Mouse (Mus musculus): ENCODE measurements around the gene Qrfp.

Qrfp gene

GRCm38 (mm10) chr2:31815367-31815766 lies 5.0 kb upstream of the Qrfp start:
- DNase-seq (ENCODE audit: low spot score in 2 of 2) = peak; percentile 69 to 70

DNA sequence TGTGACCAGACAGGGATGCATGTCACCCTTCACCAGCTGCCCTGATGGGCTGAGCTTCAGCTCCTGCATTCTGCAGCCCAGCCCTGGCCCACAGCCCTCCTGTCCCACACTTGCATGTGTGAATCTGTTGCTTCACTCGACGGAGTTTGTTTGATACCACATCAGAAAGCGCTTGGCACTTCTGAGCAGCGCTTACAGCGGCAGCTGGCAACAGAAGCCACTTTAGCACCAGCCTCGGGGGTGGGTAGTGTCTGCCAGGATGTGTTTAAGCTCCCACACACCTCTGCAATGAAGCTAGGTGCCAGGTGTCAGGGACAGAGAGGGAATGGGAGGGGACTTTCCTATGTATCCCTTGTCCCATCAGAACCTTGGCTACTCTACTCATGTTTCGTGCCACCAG lies 4.3 kb upstream of the Qrfp start:
- peak; percentile 58 to 67 for DNase-seq (ENCODE audit: low spot score in 2 of 2)

DNA sequence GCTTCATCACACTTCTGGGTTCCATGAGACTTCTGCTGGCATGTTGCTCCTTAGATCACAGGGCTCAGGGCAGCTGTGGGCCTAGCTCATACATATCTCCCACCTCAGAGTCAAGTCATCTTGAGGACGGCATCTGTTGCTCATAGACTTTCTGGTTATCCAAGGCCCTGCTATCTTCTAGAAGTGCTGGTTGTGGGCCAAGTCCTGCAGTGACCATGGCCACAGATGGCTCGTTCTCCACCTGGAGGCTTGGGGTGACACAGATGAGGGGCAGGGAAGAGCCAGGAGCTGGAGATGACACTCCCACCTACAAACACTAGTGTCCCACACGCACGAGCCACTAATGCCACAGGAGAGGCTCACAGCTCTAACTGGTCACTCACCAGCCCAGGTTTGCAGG lies 3.3 kb upstream of the Qrfp start:
- DNase-seq (ENCODE audit: low spot score in 2 of 2) = no peak

DNA sequence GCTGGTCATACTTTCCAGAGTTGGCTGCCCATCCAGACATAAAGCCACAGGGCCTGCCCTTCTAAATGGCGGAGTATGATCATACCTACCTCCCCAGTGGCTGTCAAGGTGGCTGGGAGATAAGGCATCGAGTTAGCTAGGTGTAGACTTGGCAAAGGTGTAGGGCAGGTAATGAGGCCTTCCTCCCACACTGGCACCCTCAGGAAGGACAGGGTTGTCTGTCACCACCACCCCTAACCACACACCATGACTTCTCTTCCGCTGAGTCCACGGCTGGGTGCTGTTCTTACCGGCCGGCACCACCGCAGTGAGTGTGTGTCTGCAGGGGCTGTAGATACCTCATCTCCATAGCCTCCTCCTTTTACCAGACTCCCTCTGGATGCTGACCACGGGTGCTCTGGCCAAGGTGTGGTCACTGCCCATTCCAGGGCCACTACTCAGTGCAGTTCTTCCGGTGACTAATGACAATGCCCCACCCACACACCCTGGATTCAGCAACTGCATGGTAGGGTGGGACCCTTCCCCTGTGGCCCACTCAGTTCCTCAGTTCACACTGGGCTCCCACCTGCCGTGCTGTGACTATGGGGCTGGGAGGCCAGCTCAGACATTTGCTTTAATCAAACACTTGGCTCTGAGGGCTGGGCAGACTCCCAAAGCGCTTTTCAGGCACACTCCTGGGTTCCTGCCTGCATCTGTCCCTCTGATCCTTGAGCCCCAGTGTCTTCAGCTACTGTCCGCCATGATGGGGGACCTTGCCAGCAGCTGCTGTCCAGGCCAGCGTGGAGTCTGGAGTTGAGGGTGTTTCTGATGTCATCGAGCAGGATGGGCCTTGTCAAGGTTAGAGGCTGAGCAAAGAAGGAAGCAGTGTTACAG lies 942 bp upstream of the Qrfp start:
- no peak for DNase-seq (ENCODE audit: low spot score in 2 of 2)

GRCm38 (mm10) chr2:31809358-31809740 lies 1.0 kb downstream of the Qrfp start:
- no peak for DNase-seq (ENCODE audit: low spot score in 2 of 2)

- DNase-seq (ENCODE audit: low spot score in 2 of 2) = no peak
Measured at GRCm38 (mm10) chr2:31808410-31809357, 1.7 kb downstream of the Qrfp start.

DNA sequence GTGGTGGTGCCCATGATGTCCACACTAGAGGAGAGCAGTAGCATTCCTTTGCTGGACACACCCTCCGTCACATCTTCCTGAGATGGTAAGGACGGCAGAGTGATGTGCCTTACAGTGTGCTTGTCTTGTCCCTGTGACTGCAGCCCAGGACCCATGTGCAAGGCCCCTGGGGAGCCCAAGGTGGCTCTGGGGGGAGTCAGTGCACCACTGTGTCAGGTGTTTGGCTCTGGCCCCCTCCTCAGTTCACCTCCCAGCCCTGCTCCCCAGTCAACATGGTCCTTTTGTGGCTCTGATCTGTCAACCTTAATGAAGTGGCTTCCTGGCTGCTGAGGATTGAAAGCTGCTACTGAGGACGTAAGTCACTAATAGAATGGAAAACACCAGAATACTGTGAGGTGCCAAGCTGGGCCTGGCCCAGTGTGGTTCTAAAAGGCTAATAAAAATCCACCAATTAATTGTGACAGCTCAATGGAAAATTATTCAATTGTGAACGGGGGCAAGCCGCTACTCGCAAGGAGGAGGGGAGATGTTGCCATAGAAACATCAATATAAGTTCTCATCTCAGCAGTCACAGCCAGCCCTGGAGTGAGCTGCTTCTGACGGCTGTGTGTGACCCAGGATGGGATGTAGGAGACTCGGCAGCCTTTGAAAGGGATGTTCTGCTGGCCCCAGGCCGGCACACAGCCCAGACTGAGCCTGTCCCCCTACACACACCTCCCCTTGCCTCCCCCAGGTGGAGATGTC lies 3.6 kb downstream of the Qrfp start:
- DNase-seq (ENCODE audit: low spot score in 2 of 2) = no peak

- no peak for DNase-seq (ENCODE audit: low spot score in 2 of 2)
Measured at GRCm38 (mm10) chr2:31803480-31803879, 6.9 kb downstream of the Qrfp start.

DNA sequence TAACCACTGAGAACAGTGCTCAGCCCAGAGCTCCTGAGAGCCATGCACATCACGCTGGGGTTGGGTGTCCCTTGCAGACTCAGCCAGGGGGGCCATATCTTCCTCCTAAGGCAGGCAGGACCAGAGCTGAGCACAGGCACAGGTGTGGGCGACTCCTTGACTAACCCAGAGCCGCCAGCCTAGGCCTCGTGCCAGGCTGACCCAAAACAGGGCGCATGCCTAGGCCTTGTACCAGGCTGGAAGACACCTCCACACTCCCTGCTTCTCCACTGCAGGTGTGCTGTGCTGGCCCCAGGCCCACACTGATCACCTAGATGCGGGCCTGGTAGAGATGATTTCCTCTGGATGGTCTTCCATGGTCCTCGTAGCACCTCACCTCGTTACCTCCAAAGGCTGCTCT lies 7.6 kb downstream of the Qrfp start:
- no peak for DNase-seq (ENCODE audit: low spot score in 2 of 2)

DNA sequence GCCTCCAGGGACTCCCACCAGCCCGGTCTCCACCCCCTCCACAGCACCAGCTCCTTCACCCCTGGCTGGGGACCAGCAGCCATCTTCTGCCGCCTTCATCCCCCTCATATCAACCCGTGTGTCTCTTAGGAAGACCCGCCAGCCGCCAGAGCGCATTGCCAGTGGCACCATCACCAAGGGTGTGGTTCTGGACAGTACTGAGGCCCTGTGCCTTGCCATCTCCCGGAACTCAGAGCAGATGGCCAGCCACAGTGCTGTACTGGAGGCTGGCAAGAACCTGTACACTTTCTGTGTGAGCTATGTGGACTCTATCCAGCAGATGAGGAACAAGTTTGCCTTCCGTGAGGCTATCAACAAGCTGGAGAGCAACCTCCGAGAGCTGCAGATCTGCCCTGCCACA lies 9.0 kb downstream of the Qrfp start:
- no peak for DNase-seq (ENCODE audit: low spot score in 2 of 2)

- DNase-seq (ENCODE audit: low spot score in 2 of 2) = no peak
Measured at GRCm38 (mm10) chr2:31796943-31797342, 13.4 kb downstream of the Qrfp start.

GRCm38 (mm10) chr2:31792611-31793010 lies 17.8 kb downstream of the Qrfp start:
- no peak for DNase-seq (ENCODE audit: low spot score in 2 of 2)

GRCm38 (mm10) chr2:31791260-31791659 lies 19.1 kb downstream of the Qrfp start:
- DNase-seq (ENCODE audit: low spot score in 2 of 2) = no peak

- DNase-seq (ENCODE audit: low spot score in 2 of 2) = no peak
Measured at GRCm38 (mm10) chr2:31790728-31791251, 19.6 kb downstream of the Qrfp start.

GRCm38 (mm10) chr2:31789215-31789614 lies 21.2 kb downstream of the Qrfp start:
- no peak for DNase-seq (ENCODE audit: low spot score in 2 of 2)

DNA sequence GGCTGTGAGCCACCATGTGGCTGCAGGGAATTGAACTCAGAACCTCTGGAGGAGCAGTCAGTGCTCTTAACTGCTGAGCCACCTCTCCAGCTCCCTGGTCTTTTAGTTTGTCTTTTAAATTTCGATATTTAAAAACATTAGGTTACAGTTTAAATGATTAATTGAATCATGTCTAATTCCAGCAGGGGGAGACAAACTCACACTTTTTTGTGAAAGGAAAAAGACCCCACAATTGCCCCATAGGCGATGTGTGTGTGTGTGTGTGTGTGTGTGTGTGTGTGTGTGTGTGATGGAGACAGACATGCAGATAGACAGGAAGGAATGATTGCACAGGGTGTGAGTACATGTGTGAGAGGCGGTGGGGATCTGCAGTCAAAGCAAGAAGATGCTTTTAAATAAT lies 22.2 kb downstream of the Qrfp start:
- DNase-seq (ENCODE audit: low spot score in 2 of 2) = no peak

DNA sequence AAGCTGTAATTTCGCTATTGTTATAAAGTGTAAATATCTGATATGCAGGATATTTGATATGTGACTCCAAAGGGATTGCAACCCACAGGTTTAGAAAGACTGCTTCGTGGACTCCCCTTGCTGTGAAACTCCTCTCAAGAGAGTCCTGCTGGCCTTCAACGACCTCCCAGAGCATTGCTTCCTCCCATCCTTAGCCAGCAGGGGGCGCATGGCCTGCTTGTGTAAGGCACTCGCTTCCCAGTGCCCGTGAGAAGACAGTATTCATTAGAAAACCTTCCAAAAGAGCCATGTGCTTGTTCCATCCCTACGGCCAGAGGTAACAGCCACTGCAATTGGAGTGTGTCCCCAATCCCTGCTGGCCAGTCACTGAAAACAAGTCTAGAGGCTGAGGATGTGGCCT lies 23.4 kb downstream of the Qrfp start:
- DNase-seq (ENCODE audit: low spot score in 2 of 2) = peak; percentile 80 to 84

DNA sequence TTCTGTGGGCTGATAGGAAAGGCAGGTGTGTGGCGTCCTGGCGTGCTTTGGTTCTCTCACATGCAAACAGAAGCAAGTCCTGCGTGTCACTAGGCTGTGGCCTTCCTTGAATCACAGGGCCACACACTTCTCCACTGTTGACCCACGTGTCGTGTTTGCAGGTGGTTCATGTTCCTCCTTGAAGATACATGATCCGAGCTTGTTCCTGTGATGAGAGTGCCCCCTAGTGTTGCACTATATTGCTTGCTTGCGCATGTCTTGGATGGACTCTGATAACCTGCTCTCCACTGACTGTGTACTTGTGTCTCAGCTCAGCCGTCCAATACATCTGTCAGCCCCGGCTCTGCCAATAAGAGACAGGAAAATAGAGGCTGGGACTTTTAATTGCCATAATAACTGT lies 25.3 kb downstream of the Qrfp start:
- peak; percentile 89 to 91 for DNase-seq (ENCODE audit: low spot score in 2 of 2)

DNA sequence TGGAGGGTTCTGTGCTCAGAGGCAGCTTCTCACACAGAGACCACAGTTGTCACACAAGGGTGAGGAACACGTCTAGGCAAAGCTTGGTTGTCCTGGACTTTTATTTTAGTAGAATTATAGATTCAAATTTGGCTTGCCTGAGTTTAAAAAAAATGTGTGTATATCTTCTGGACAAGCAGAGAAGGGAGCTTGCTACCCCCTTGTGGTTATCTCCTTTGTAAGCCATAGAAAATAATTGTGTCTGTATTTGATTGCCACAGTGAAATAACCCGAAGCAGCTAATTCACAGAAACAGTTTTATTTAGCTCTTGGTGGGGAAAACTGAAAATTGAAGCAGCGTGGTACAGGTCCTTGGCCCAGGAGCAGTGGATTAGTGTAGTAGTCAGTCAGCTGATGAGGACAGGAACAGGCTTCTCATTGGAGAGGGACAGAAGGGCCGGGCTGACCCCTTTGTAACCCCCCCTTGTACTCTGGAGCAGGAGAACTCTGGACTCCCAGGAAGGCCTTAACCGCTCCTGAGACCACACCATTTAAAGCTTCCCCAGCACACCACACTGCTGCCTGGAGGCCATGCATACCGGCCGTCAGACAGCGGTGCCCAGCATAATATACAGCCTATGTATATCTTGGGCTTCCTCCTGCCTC lies 27.3 kb downstream of the Qrfp start:
- DNase-seq (ENCODE audit: low spot score in 2 of 2) = no peak

GRCm38 (mm10) chr2:31779258-31779657 lies 31.1 kb downstream of the Qrfp start:
- DNase-seq (ENCODE audit: low spot score in 2 of 2) = no peak

GRCm38 (mm10) chr2:31776479-31776878 lies 33.9 kb downstream of the Qrfp start:
- DNase-seq (ENCODE audit: low spot score in 2 of 2) = no peak
